In genomic region chr11:107421751-107422355, GRCm38 (mm10) we compare ENCODE assay signal across 9 mouse cellular contexts. TPM values are rescaled to one million over a fixed set of nuclear protein-coding genes. Genes with fewer than 3 reads are reported as not detected.
DNase-seq lines count a peak whose midpoint lies in the region; ATAC-seq and TF ChIP-seq lines count a peak whose summit lies in the region.
"Had no signal": no experiment of that assay in that cellular context is flagged by ENCODE, and none has a peak within 500 bp of the region (broad histone marks: within the 10 kb centered on the region; RNA-seq: fewer than 3 reads in every experiment).

No protein-coding gene starts in this region.

- H3K27ac ChIP-seq in hindbrain, embryonic 16.5 days (ENCODE audit: low read depth, low read length) = no peak overlapping the region
- no peak overlapping the region for H3K27ac ChIP-seq in hindbrain, embryonic 14.5 days
- H3K27ac ChIP-seq in liver, adult 2 months (replicated peaks; ENCODE audit: insufficient read depth, low read depth, low read length) = peak overlapping the region; percentile 65

- H3K27me3 ChIP-seq in hindbrain, embryonic 16.5 days (replicated peaks; ENCODE audit: control insufficient read depth, insufficient read depth, low read length) = no peaks in the 10 kb centered on the region
- H3K27me3 ChIP-seq in hindbrain, embryonic 14.5 days (ENCODE audit: control insufficient read depth, insufficient read depth, low read length) = no peaks in the 10 kb centered on the region
- no peaks in the 10 kb centered on the region for H3K27me3 ChIP-seq in liver, adult 2 months (ENCODE audit: control insufficient read depth, insufficient read depth, low read length)
- H3K27me3 ChIP-seq: heart, embryonic 15.5 days had no signal

- ATAC-seq in hindbrain, embryonic 16.5 days = no peak
- no peak for ATAC-seq in hindbrain, embryonic 14.5 days (ENCODE audit: low FRiP score)

- TF ChIP-seq POLR2A in liver, adult 2 months (IDR thresholded peaks at IDR 0.05; ENCODE audit: extremely low read depth, insufficient read depth, low read length) = no peak

- H3K36me3 ChIP-seq in hindbrain, embryonic 16.5 days (ENCODE audit: control insufficient read depth, insufficient read depth, low read length) = no peaks in the 10 kb centered on the region
- H3K36me3 ChIP-seq in hindbrain, embryonic 14.5 days (replicated peaks; ENCODE audit: control insufficient read depth, insufficient read depth) = no peaks in the 10 kb centered on the region
- H3K36me3 ChIP-seq in liver, adult 2 months (ENCODE audit: control insufficient read depth, insufficient read depth, low read length) = no peaks in the 10 kb centered on the region
- H3K36me3 ChIP-seq: heart, embryonic 15.5 days had no signal

- no peak overlapping the region for H3K4me2 ChIP-seq in hindbrain, embryonic 16.5 days (ENCODE audit: low read length)
- H3K4me2 ChIP-seq in hindbrain, embryonic 14.5 days (replicated peaks) = no peak overlapping the region
- H3K4me2 ChIP-seq: heart, embryonic 15.5 days had no signal

- peaks cover 69% of the 10 kb centered on the region for H3K79me2 ChIP-seq in liver, adult 2 months (ENCODE audit: control insufficient read depth, insufficient read depth, low read length)

- WGBS in hindbrain, embryonic 16.5 days = 64% methylated on average over 5 of the region's 5 CpGs
- WGBS in hindbrain, embryonic 14.5 days = 81% methylated on average over 5 of the region's 5 CpGs
- WGBS in liver, adult 2 months = 56% methylated on average over 5 of the region's 5 CpGs

- no peaks in the 10 kb centered on the region; the same call in 1 of the 2 replicates for H3K9me3 ChIP-seq in hindbrain, embryonic 16.5 days (ENCODE audit: control insufficient read depth, low read length)
- no peaks in the 10 kb centered on the region for H3K9me3 ChIP-seq in hindbrain, embryonic 14.5 days (ENCODE audit: control insufficient read depth, low read length)
- H3K9me3 ChIP-seq: heart, embryonic 15.5 days had no signal

- DNase-seq in hindbrain, embryonic 14.5 days (ENCODE audit: low spot score) = no peak
- DNase-seq in CD4-positive helper T cell, adult 2 months (ENCODE audit: low read depth, low spot score) = peak; percentile 29
- DNase-seq in R1 (ENCODE audit: low read depth, low spot score) = peak; percentile 61
- DNase-seq in liver, adult 2 months (ENCODE audit: extremely low read depth, low read depth, low spot score) = no peak
- DNase-seq in embryo, embryonic 10.5 days (ENCODE audit: low spot score) = no peak
- no peak for DNase-seq in left cerebral cortex, postnatal 14 days (ENCODE audit: low spot score in 2 of 2)
- DNase-seq: embryo, embryonic 11 days had no signal

- intact Hi-C loops in left cerebral cortex, postnatal 14 days (cut with DNase I) = loop anchor here (5.0 kb wide), 1 partner anchor 45 kb away; no protein-coding TSS in a partner anchor

- 0 out of 2 replicates have a peak overlapping the region, but pooled peaks have one; percentile 13 for H3K9ac ChIP-seq in hindbrain, embryonic 16.5 days (ENCODE audit: low read depth, low read length)
- H3K9ac ChIP-seq in hindbrain, embryonic 14.5 days = no peak overlapping the region
- no peak overlapping the region for H3K9ac ChIP-seq in liver, adult 2 months (ENCODE audit: low read depth, low read length)
- H3K9ac ChIP-seq: heart, embryonic 15.5 days had no signal

- peaks cover 8% of the 10 kb centered on the region for H3K4me1 ChIP-seq in hindbrain, embryonic 16.5 days (ENCODE audit: control insufficient read depth, insufficient read depth, low read depth, low read length)
- peaks cover 4% of the 10 kb centered on the region for H3K4me1 ChIP-seq in hindbrain, embryonic 14.5 days (replicated peaks; ENCODE audit: control insufficient read depth, insufficient read depth, low read length)
- H3K4me1 ChIP-seq in liver, adult 2 months (ENCODE audit: control insufficient read depth, insufficient read depth, low read length) = peaks cover 14% of the 10 kb centered on the region

- no peak for TF ChIP-seq CTCF in liver, adult 2 months (IDR thresholded peaks at IDR 0.05; ENCODE audit: low read depth, low read length)

- H3K4me3 ChIP-seq in hindbrain, embryonic 16.5 days (ENCODE audit: low read length) = no peak overlapping the region
- no peak overlapping the region for H3K4me3 ChIP-seq in hindbrain, embryonic 14.5 days (replicated peaks; ENCODE audit: low read length)
- no peak overlapping the region for H3K4me3 ChIP-seq in liver, adult 2 months (ENCODE audit: insufficient read depth, low read depth, low read length)
- H3K4me3 ChIP-seq: heart, embryonic 15.5 days had no signal

RNA-seq across cellular contexts. Expression of gene Pitpnc1, which starts 48.6 kb away (rescaled TPM):
- polyA plus RNA-seq in hindbrain, embryonic 16.5 days (2015; fragmentation: Nextera tagmentation; extraction: Ambion mirVana) = 41.5 and 43.0 TPM in 2 replicates
- 43.3 and 45.7 TPM in 2 replicates for polyA plus RNA-seq in hindbrain, embryonic 14.5 days (2014; fragmentation: Nextera tagmentation; extraction: Ambion mirVana)
- 9.4 and 10.5 TPM in 2 replicates for total RNA-seq in liver, adult 2 months (2014; rRNA removed)
- polyA plus RNA-seq in liver, adult 2 months (2012; rRNA removed) = 3.5 and 4.1 TPM in 2 replicates
- total RNA-seq in left cerebral cortex, postnatal 14 days (2021) = 10 to 100 TPM; 61.1 to 64.3 TPM

RNA-seq across cellular contexts. Expression of gene Psmd12, which starts 57.4 kb away (rescaled TPM):
- polyA plus RNA-seq in hindbrain, embryonic 16.5 days (2015; fragmentation: Nextera tagmentation; extraction: Ambion mirVana) = 149 and 157 TPM in 2 replicates
- polyA plus RNA-seq in hindbrain, embryonic 14.5 days (2014; fragmentation: Nextera tagmentation; extraction: Ambion mirVana) = 159 and 165 TPM in 2 replicates
- 53.5 and 54.7 TPM in 2 replicates for total RNA-seq in liver, adult 2 months (2014; rRNA removed)
- 14.5 and 15.9 TPM in 2 replicates for polyA plus RNA-seq in liver, adult 2 months (2012; rRNA removed)
- 10 to 100 TPM; 71.8 to 73.6 TPM for total RNA-seq in left cerebral cortex, postnatal 14 days (2021)

Comparison
In these comparisons a context has a peak if more than half of its experiments do, and no peak if none do; other contexts are left out.
1. DNase-seq: peak in CD4-positive helper T cell, adult 2 months (single experiment) and R1 (single experiment); none in hindbrain, embryonic 14.5 days (single experiment), liver, adult 2 months (single experiment), embryo, embryonic 10.5 days (single experiment) and left cerebral cortex, postnatal 14 days (0 of 2).